Mouse (Mus musculus) heart, embryonic 12.5 days (tissue): ENCODE measurements at regions not wholly inside any gene's neighbourhood (a gene's known extent, or its start where the extent isn't known, plus 50 kb on each side); places are given as distances from the start of the nearest gene placed in this dataset.
"Not testable (repeated sequence)": the region's sequence is repeated elsewhere in the genome, so short reads cannot be mapped to it uniquely, and the experiment has no call there.

Experiments
- ATAC-seq: fragments of 200-750 bp; cut with Nextera tagmentation; 2 replicates; pipeline ENCODE4 v1.8.0; 2017; ENCODE audit warnings: moderate TSS enrichment, moderate library complexity; ENCODE audit not compliant: insufficient number of reproducible peaks, low FRiP score
- H3K27ac ChIP-seq: fragments of 300-500 bp; sonication (generic); 2 replicates; pipeline ENCODE4 v1.5.1; 2016; ENCODE audit warnings: mild to moderate bottlenecking, moderate library complexity; ENCODE audit not compliant: poor library complexity, severe bottlenecking
- H3K27me3 ChIP-seq: fragments of 300-500 bp; sonication (generic); replicated peaks from 2 replicates; pipeline ENCODE4 v1.6.1; 2016; ENCODE audit warnings: mild to moderate bottlenecking, moderate library complexity
- H3K36me3 ChIP-seq: fragments of 300-500 bp; sonication (generic); 2 replicates; pipeline ENCODE4 v1.6.1; 2016; ENCODE audit warnings: mild to moderate bottlenecking, moderate library complexity
- H3K4me1 ChIP-seq: fragments of 300-500 bp; sonication (generic); replicated peaks from 2 replicates; pipeline ENCODE4 v1.6.1; 2016; ENCODE audit warnings: mild to moderate bottlenecking
- H3K4me2 ChIP-seq: fragments of 300-500 bp; sonication (generic); 2 replicates; pipeline ENCODE4 v1.6.1; 2016; ENCODE audit warnings: mild to moderate bottlenecking, moderate library complexity
- H3K4me3 ChIP-seq: fragments of 300-500 bp; sonication (generic); 2 replicates; pipeline ENCODE4 v1.5.1; 2016; ENCODE audit warnings: mild to moderate bottlenecking
- H3K9ac ChIP-seq: fragments of 300-500 bp; sonication (generic); 2 replicates; pipeline ENCODE4 v1.6.1; 2016; ENCODE audit warnings: mild to moderate bottlenecking, moderate library complexity
- H3K9me3 ChIP-seq: fragments of 300-500 bp; sonication (generic); replicated peaks from 2 replicates; pipeline ENCODE4 v1.6.1; 2016; ENCODE audit warnings: mild to moderate bottlenecking, moderate library complexity
- WGBS: fragments of 180-500 bp; shearing (Covaris S2); methylation state at CpG from one replicate; pipeline ENCODE4 v1.1.7; 2016; 5-methylcytosine and 5-hydroxymethylcytosine counted together

DNA sequence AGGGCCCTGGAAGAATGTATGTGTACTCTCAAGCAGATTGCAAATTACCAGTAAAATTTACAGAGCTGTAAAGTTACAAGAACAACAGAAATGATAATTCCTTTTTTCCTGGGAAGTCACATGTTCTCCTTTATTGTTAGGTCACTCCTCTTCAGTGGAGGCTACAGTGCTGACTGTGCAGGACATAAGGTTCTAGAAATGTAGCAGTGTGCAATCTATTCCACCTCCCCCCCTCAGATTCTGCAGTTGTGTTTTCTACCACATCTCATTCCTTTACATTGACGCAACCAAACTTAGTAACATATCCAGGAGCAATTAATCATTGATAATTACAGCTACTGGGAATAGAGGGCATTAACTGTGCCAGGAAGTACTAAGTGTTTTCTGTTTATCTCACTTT is 385.3 kb upstream of the Tnc start:
- no peak overlapping the region for H3K9ac ChIP-seq
- no peak for ATAC-seq
- no peak overlapping the region for H3K27ac ChIP-seq
- H3K4me3 ChIP-seq = no peak overlapping the region
- H3K4me2 ChIP-seq = no peak overlapping the region
- H3K9me3 ChIP-seq = no peaks in the 10 kb centered on the region
- no peaks in the 10 kb centered on the region for H3K27me3 ChIP-seq
- no peaks in the 10 kb centered on the region for H3K4me1 ChIP-seq
- 73% methylated on average over 1 of the region's 1 CpGs for WGBS
- no peaks in the 10 kb centered on the region for H3K36me3 ChIP-seq

- H3K27me3 ChIP-seq = no peaks in the 10 kb centered on the region
- H3K9ac ChIP-seq = no peak overlapping the region
- no peak overlapping the region; the same call in 1 of the 2 replicates for H3K27ac ChIP-seq
- peak overlapping the region; percentile 15; the same call in 1 of the 2 replicates for H3K4me2 ChIP-seq
- H3K9me3 ChIP-seq = no peaks in the 10 kb centered on the region
- 40% methylated on average over 13 of the region's 13 CpGs for WGBS
- no peak for ATAC-seq
- H3K4me1 ChIP-seq = peaks cover 4% of the 10 kb centered on the region; the same call in 1 of the 2 replicates
- no peaks in the 10 kb centered on the region for H3K36me3 ChIP-seq
- H3K4me3 ChIP-seq = no peak overlapping the region
Measured at GRCm38 (mm10) chr4:64437744-64438594, 391.2 kb upstream of the Tnc start.

DNA sequence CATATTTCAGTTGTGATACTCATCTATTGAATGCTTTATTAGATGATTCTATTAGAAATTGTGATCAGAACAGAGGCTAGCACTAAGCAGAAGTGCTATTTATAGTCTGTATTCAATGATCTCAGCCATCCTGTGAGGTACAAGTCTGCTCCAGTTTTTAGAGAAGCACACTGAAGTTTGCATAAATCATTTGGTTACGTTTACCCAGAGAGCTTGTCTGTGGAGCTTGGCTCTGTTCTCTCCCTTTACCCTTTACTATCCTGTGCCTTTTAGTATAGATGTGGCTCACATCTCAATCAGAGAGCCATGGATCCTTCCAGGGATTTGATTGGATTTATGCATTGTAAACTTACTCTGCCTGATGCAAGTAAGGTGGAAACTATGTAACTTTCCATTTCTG is 404.6 kb upstream of the Tnc start:
- H3K9ac ChIP-seq = no peak overlapping the region
- H3K9me3 ChIP-seq = no peaks in the 10 kb centered on the region
- no peaks in the 10 kb centered on the region for H3K36me3 ChIP-seq
- no peak overlapping the region for H3K4me2 ChIP-seq
- 41% methylated on average over 1 of the region's 1 CpGs for WGBS
- H3K4me1 ChIP-seq = no peaks in the 10 kb centered on the region
- H3K27ac ChIP-seq = no peak overlapping the region
- no peaks in the 10 kb centered on the region for H3K27me3 ChIP-seq
- no peak overlapping the region for H3K4me3 ChIP-seq
- no peak for ATAC-seq

GRCm38 (mm10) chr4:64451946-64452345 is 405.1 kb upstream of the Tnc start:
- H3K27ac ChIP-seq = no peak overlapping the region
- H3K36me3 ChIP-seq = no peaks in the 10 kb centered on the region
- no peak for ATAC-seq
- H3K27me3 ChIP-seq = no peaks in the 10 kb centered on the region
- no peak overlapping the region for H3K4me2 ChIP-seq
- no peaks in the 10 kb centered on the region for H3K9me3 ChIP-seq
- H3K4me3 ChIP-seq = no peak overlapping the region
- 62% methylated on average over 1 of the region's 1 CpGs for WGBS
- no peaks in the 10 kb centered on the region for H3K4me1 ChIP-seq
- H3K9ac ChIP-seq = no peak overlapping the region

DNA sequence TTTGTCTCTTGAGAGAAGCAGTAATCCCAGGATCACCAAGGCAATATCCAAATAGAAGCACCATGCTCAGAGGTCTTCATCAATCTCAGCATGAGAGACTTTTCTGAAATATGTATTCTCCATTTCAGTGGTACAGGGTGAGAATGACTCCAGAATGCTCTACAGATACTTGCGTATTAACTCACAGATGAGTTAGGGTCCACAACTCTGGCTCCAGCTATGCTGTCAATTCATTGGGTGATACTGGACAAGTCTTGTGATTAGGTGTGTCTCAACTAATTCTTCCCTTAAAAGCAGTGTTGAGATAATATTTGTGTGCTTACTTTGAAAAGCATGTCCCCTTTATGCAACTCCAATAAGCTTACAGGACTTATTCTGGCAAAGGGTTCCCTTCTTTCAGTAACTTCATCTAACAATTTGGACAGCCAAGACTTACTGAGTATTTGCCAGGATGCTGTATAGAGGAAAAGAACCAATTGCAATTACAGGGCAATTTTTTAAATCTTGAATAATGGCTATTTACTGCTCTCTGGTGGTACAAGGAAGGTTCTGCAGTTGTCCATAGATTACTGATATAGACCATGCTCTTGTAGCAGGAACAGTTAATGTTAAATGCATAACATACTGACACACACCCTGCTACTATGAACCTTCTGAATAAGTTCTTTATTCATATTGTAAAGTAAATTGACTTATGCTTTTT is 445.6 kb upstream of the Tnc start:
- Histone ChIP-seq H3K27ac (no peak overlapping the region), H3K4me3 (no peak overlapping the region), H3K4me2 (no peak overlapping the region), H3K9ac (no peak overlapping the region), H3K27me3 (no peaks in the 10 kb centered on the region), H3K36me3 (no peaks in the 10 kb centered on the region), H3K4me1 (no peaks in the 10 kb centered on the region), H3K9me3 (no peaks in the 10 kb centered on the region)
- ATAC-seq = no peak
- WGBS = 92% methylated on average over 1 of the region's 1 CpGs

DNA sequence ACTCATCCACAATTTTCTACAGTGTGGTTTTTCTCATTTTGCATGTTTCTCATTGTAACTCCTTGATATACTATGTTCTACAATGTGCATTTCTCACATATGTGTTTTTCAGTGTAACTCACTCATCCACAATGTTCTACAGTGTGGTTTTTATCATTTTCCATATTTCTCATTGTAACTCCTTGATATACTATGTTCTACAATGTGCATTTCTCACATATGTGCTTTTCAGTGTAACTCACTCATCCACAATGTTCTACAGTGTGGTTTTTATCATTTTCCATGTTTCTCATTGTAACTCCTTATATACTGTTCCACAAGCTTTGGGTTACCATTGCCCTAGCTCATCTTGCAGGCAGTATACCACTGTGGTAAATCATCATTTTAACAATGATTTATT is 450.9 kb upstream of the Tnc start:
- H3K4me2 ChIP-seq, H3K27ac ChIP-seq, H3K4me1 ChIP-seq, H3K27me3 ChIP-seq, H3K4me3 ChIP-seq, H3K9me3 ChIP-seq, H3K9ac ChIP-seq, H3K36me3 ChIP-seq: not testable (repeated sequence)
- ATAC-seq = peak; percentile 90

- Histone ChIP-seq H3K4me2 (no peak overlapping the region), H3K4me1 (no peaks in the 10 kb centered on the region), H3K9ac (no peak overlapping the region), H3K27ac (no peak overlapping the region), H3K36me3 (no peaks in the 10 kb centered on the region), H3K27me3 (no peaks in the 10 kb centered on the region), H3K4me3 (no peak overlapping the region), H3K9me3 (no peaks in the 10 kb centered on the region)
- WGBS = 82% methylated on average over 5 of the region's 5 CpGs
- no peak for ATAC-seq
Measured at GRCm38 (mm10) chr4:64500635-64501395, 454.0 kb upstream of the Tnc start.

GRCm38 (mm10) chr4:64521883-64522282 is 475.1 kb upstream of the Tnc start:
- Histone ChIP-seq H3K27me3 (no peaks in the 10 kb centered on the region), H3K4me2 (no peak overlapping the region), H3K27ac (no peak overlapping the region), H3K4me3 (no peak overlapping the region), H3K4me1 (no peaks in the 10 kb centered on the region), H3K9ac (no peak overlapping the region), H3K36me3 (no peaks in the 10 kb centered on the region), H3K9me3 (no peaks in the 10 kb centered on the region)
- ATAC-seq = no peak

GRCm38 (mm10) chr4:64527724-64528332 is 481.0 kb upstream of the Tnc start:
- no peak for ATAC-seq
- Histone ChIP-seq H3K27me3 (no peaks in the 10 kb centered on the region), H3K4me3 (no peak overlapping the region), H3K9me3 (no peaks in the 10 kb centered on the region), H3K9ac (no peak overlapping the region), H3K36me3 (no peaks in the 10 kb centered on the region), H3K4me2 (no peak overlapping the region), H3K27ac (no peak overlapping the region), H3K4me1 (no peaks in the 10 kb centered on the region)
- WGBS = 66% methylated on average over 4 of the region's 4 CpGs

DNA sequence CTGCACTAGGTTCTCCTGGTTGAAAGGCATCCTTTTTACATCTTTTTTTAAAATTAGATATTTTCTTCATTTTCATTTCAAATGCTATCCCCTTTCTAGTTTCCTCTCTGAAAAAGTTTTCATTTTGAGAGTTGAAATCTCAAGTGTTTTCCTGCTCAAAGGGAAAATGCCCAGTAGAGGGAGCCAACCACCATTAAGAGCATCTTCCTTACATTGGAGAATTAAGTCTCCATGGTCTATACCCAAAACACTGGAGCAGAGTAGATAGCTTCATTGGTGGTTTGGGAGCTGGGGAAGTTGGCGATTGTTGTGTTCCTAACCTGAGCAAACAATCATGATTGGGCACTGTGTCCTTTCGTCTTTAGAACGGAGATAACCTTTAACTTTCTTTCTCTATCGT is 483.8 kb upstream of the Tnc start:
- H3K9ac ChIP-seq = no peak overlapping the region
- H3K4me2 ChIP-seq = no peak overlapping the region
- H3K36me3 ChIP-seq = no peaks in the 10 kb centered on the region
- no peaks in the 10 kb centered on the region for H3K27me3 ChIP-seq
- no peak overlapping the region for H3K27ac ChIP-seq
- H3K4me1 ChIP-seq = no peaks in the 10 kb centered on the region
- ATAC-seq = no peak
- no peak overlapping the region for H3K4me3 ChIP-seq
- 73% methylated on average over 4 of the region's 4 CpGs for WGBS
- H3K9me3 ChIP-seq = no peaks in the 10 kb centered on the region

DNA sequence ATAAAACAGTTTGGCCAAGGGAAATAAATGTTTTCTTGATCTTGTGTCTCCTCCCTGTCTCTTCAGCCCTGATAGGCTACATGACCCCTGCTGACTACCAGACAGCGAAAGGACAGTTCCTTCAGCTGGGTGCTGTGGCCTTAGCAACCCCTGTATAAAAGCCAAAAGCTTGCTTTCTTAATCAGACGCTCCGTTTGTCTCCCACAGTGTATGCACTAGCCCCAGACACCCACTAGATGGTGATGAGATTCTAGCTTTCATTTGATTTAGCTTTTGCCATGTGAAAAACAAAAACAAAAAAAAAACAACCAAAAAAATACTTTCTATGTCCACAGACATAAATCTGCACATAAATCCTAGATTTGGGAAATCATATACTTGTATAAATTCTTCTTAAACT is 486.2 kb upstream of the Tnc start:
- Histone ChIP-seq H3K9ac (no peak overlapping the region), H3K9me3 (no peaks in the 10 kb centered on the region), H3K4me1 (no peaks in the 10 kb centered on the region), H3K4me2 (no peak overlapping the region), H3K27me3 (no peaks in the 10 kb centered on the region), H3K4me3 (no peak overlapping the region), H3K27ac (no peak overlapping the region), H3K36me3 (no peaks in the 10 kb centered on the region)
- no peak for ATAC-seq
- 38% methylated on average over 3 of the region's 3 CpGs for WGBS
